Mouse (Mus musculus) cerebellum, adult 2 months (tissue): ENCODE data around the gene Cerk. TPM values are rescaled to one million over a fixed set of nuclear protein-coding genes. Genes with fewer than 3 reads are reported as not detected.
"Not testable (repeated sequence)": the region's sequence is repeated elsewhere in the genome, so short reads cannot be mapped to it uniquely, and the experiment has no call there.

Experiments
- DNase-seq, 2 experiments: peaks; one replicate each; pipeline ENCODE4 v3.0.0; 2021
- H3K27ac ChIP-seq: fragments of 200-500 bp; 2 replicates; pipeline ENCODE4 v1.5.1; 2012; ENCODE audit warnings: low read length, control low read depth, inconsistent platforms; ENCODE audit not compliant: insufficient read depth
- H3K27me3 ChIP-seq: fragments of 200-500 bp; 2 replicates; pipeline ENCODE4 v1.6.1; 2012; ENCODE audit warnings: inconsistent platforms, mild to moderate bottlenecking, low read length, moderate library complexity; ENCODE audit not compliant: control insufficient read depth, insufficient read depth
- H3K4me1 ChIP-seq: fragments of 200-500 bp; 2 replicates; pipeline ENCODE4 v1.6.1; 2011; ENCODE audit warnings: low read length; ENCODE audit not compliant: control insufficient read depth, insufficient read depth
- H3K4me3 ChIP-seq: fragments of 200-500 bp; replicated peaks from 2 replicates; pipeline ENCODE3; 2011; ENCODE audit warnings: mild to moderate bottlenecking, low read depth, low read length, control low read depth; ENCODE audit not compliant: insufficient read depth
- CTCF ChIP-seq: fragments of 200-500 bp; IDR thresholded peaks from 2 replicates; pipeline ENCODE4 v1.5.1; 2011; ENCODE audit warnings: low read depth, mild to moderate bottlenecking, control low read depth, low read length, moderate library complexity, borderline replicate concordance; ENCODE audit not compliant: insufficient read depth
- POLR2A ChIP-seq: fragments of 200-500 bp; IDR thresholded peaks from 2 replicates; pipeline ENCODE4 v1.6.1; 2011; ENCODE audit warnings: low read length, control low read depth, borderline replicate concordance; ENCODE audit not compliant: insufficient read depth
- whole genome bisulfite sequencing: fragments of 180-500 bp; shearing (Covaris S2); methylation state at CpG from one replicate; pipeline ENCODE4 v1.1.7; 2018; 5-methylcytosine and 5-hydroxymethylcytosine counted together
- polyA plus RNA-seq: library from polyadenylated mRNA; depleted of rRNA; stranded (reverse); fragments of >200 nt; gene quantifications from 2 replicates; pipeline ENCODE4 v1.2.3, GENCODE M21; 2012

Gene Cerk
- polyA plus RNA-seq, 1 experiment = 152 TPM

DNA sequence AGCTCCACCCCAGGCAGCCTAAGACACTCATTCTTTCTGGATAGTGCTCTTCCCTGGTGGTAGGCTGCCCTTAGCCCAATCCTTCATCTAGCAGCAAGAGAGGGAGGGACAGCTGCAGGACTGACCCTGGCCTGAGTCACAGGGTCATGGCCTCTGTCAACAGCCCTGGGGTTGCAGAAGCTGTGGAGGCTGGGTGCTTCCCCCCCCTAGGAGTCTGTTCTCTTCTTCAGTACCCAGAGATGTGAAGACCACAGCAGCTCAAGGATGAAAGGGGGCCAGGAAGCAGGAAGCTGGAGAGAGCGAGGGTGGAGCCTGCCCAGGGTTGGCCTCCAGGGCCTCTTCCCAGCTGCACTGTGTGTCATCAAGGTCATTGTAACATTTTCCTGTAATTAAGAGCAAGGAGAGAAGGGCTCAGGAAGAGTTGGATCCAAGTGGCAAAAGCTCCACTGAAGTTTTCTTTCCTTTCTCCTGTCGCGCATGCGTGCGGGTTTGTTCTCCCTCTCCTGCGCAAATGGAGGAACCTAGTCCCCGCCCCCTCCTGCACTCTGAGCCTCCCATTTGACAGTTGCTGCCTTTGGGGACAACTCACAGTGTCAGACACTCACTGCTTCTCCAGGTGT, 18.1 kb upstream of the Cerk start:
- no peak overlapping the region for H3K4me3 ChIP-seq
- 91% methylated on average over 7 of the region's 7 CpGs for WGBS
- H3K27me3 ChIP-seq = no peaks in the 10 kb centered on the region
- H3K27ac ChIP-seq = no peak overlapping the region
- TF ChIP-seq POLR2A (no peak), CTCF (no peak)
- DNase-seq = no peak
- peaks cover 3% of the 10 kb centered on the region; the same call in 1 of the 2 replicates for H3K4me1 ChIP-seq

DNA sequence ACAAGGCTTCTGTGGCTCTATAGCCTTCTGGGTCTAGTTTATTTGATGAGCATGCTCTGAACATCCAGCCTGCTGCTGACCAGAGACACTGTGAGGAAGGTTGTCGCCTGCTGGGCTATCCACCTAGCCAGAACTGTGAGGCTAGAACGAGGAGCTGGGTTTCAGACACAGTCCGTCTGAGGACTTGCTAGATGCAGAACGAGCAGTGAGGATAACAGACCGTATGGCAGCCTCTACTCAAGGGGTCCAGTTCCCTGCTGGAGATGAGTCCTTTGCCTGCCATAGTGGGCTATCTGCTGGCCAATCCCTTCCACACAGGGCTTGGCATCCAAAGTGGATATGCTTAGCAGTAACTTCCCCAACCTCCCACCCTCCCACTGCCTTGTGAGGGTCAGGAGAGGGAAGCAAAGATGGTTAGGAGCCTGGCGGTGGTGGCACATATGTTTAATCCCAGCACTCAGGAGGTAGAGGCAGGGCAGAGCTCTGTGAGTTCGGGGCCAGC, 17.4 kb upstream of the Cerk start:
- TF ChIP-seq CTCF = no peak
- no peak for TF ChIP-seq POLR2A
- WGBS = 76% methylated on average over 7 of the region's 7 CpGs
- no peak for DNase-seq
- H3K4me1 ChIP-seq = peaks cover 3% of the 10 kb centered on the region; the same call in 1 of the 2 replicates
- no peak overlapping the region for H3K27ac ChIP-seq
- no peak overlapping the region for H3K4me3 ChIP-seq
- no peaks in the 10 kb centered on the region for H3K27me3 ChIP-seq

DNA sequence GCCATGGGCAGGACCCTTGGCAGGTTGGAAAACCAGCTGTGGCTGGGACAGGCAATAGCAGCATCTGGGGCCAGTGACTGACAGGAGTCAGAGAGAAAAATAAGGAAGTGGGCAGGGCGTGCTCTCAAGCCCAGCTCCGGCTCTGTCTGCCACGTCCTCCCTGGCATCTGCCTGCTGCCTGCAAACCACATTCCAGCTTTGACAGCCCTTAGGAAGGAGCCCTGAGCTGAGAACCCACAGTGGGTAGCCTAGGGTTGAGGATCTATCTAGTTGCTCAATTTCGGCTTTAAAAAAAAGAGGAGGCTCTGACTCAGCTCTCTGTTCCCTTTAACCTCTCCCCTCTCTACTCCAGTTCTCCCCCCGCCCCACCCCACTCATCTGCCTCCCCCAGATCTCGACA, 16.7 kb upstream of the Cerk start:
- Histone ChIP-seq H3K4me3 (no peak overlapping the region), H3K4me1 (peaks cover 3% of the 10 kb centered on the region; the same call in 1 of the 2 replicates), H3K27me3 (no peaks in the 10 kb centered on the region), H3K27ac (no peak overlapping the region)
- WGBS = 70% methylated on average over 6 of the region's 6 CpGs
- TF ChIP-seq CTCF = no peak
- TF ChIP-seq POLR2A = no peak
- DNase-seq = no peak

DNA sequence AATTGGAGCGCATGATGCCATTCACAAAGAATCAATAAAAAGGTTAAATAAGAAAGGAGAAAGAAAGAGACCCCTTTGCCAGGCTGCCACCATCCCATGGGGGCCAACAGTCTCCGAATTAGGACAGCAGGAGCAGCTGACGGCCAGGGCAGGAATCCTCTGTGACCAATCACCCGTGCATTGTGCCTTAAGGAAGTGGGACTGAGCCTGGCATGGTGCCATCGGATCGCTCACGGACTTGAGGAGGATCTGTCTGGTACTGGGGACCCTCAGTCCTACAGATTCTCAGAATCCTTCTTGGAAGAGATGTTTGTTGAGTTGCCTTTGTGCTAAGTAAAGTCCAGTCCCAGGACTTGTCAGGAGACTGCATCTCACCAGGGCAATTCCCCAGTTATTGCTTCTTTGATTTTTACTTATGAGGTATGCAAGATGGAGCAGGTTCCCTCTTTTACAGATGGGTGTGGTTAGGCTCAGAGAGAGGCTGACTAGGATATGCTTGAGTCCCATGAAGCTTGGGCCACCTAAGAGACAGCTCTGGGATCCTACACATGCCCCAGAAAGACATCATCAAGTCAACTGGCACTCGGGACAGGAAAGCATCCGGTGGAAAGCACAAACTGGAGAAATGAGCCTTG, 15.9 kb upstream of the Cerk start:
- H3K27me3 ChIP-seq = no peaks in the 10 kb centered on the region
- TF ChIP-seq POLR2A = no peak
- TF ChIP-seq CTCF = no peak
- peak in 1 of 2 experiments; percentile 20 for DNase-seq
- peaks cover 3% of the 10 kb centered on the region; the same call in 1 of the 2 replicates for H3K4me1 ChIP-seq
- H3K4me3 ChIP-seq = no peak overlapping the region
- H3K27ac ChIP-seq = no peak overlapping the region
- WGBS = 44% methylated on average over 9 of the region's 9 CpGs

DNA sequence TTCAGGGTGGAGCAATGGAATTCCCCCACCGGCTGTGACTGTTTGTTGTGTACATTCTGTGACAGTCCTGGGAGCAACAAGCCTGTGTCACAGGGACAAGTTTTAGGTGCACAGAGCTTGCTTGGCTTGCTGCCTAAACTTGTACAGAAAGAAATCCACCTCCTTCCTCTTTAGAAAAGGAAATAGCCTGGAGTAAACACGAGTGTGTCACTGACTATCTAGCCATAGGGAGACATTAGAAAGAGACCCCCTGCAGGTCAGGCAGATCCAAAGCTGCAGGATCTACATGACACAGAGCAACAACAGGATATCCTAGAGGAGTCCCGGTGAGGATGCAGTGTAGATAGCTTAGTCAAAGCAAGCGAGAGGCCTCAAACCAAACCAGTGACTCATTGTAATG, 15.2 kb upstream of the Cerk start:
- Histone ChIP-seq H3K27ac (no peak overlapping the region), H3K4me1 (peaks cover 1% of the 10 kb centered on the region; the same call in 1 of the 2 replicates), H3K27me3 (no peaks in the 10 kb centered on the region), H3K4me3 (no peak overlapping the region)
- no peak for DNase-seq
- TF ChIP-seq POLR2A (no peak), CTCF (no peak)
- 50% methylated on average over 4 of the region's 4 CpGs for WGBS

DNA sequence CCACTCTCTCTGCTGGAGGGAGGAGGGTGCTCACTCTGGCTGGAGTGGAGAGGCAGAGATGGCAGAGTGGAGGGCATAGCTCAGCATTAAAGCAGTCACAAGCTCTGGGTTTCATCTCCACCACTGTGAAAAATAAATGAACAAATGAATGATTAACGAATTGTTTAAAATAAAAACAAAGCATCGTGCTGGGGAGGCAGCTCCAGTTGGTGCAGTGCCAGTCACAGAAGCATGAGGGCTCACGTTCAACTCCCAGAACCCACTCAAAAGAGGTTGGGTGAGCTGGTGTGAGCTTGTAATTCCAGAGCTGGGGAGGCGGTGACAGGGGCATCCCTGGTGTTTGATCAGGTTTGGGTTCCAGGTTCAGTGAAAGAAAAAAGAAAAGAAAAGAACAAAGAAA, 14.2 kb upstream of the Cerk start:
- no peak overlapping the region for H3K27ac ChIP-seq
- H3K4me3 ChIP-seq = no peak overlapping the region
- peak in 1 of 2 experiments; percentile 17 for DNase-seq
- H3K27me3 ChIP-seq = no peaks in the 10 kb centered on the region
- TF ChIP-seq POLR2A = no peak
- TF ChIP-seq CTCF = no peak
- no peaks in the 10 kb centered on the region for H3K4me1 ChIP-seq
- 64% methylated on average over 4 of the region's 4 CpGs for WGBS

DNA sequence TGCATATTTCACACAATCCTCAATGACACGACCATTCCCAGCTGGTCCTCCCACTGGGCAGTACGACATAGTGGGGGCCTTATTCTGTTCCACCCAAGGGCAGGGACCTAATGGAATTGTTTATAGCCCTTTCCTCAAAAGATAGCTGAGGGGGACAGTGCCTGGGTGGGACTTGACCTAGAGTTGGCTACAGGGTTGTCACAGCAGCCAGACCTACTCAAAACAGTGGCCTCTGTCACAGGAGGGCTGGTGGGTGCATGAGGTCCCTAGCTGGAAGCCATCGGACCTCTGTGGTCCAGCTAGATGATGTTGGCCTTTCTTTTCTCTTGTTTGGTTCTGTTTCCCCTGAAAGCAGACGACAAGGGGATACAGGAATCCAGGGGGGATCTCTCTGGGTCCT, 13.5 kb upstream of the Cerk start:
- no peaks in the 10 kb centered on the region for H3K27me3 ChIP-seq
- no peak for DNase-seq
- no peak overlapping the region for H3K27ac ChIP-seq
- TF ChIP-seq POLR2A = no peak
- no peak for TF ChIP-seq CTCF
- H3K4me3 ChIP-seq = no peak overlapping the region
- no peaks in the 10 kb centered on the region for H3K4me1 ChIP-seq
- WGBS = 79% methylated on average over 4 of the region's 4 CpGs

DNA sequence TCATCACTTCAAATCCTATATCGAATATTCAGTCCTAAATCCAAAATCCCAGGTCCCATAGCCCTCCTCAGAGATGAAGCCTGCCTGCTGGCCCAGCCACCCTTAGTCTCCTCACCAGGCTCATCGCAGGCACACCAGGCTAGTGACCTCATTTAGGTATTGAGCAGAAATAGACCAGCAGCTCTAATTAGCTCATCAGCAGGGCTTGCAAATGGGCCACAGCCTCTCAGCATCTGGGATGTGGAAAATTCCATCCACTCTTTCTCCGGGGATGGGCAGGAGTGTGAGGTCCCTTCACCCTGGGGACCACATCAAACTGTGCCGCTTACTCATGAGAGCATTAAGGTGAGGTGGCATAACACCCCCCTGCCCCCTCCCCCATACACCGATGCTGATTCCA, 13.1 kb upstream of the Cerk start:
- 76% methylated on average over 5 of the region's 5 CpGs for WGBS

DNA sequence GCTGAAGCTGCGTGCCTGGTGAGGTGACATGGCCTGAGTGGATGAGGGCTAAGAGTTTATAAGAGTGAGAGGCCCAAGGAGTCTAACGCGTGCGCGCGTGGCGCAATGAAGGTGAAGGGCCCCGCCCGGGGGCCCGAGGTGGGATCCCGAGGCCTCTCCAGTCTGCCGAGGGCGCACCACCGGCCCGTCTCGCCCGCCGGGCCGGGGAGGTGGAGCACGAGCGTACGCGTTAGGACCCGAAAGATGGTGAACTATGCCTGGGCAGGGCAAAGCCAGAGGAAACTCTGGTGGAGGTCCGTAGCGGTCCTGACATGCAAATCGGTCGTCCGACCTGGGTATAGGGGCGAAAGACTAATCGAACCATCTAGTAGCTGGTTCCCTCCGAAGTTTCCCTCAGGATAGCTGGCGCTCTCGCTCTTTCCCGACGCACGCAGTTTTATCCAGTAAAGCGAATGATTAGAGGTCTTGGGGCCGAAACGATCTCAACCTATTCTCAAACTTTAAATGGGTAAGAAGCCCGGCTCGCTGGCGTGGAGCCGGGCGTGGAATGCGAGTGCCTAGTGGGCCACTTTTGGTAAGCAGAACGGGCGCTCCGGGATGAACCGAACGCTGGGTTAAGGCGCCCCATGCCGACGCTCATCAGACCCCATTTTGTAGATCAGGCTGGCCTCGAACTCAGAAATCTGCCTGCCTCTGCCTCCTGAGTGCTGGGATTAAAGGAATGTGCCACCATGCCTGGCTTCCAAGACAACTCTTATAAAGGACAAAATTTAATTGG, 8.9 kb upstream of the Cerk start:
- not testable (repeated sequence) for H3K27ac ChIP-seq, H3K4me3 ChIP-seq, H3K27me3 ChIP-seq, H3K4me1 ChIP-seq
- peak; percentile 21 to 37 for DNase-seq
- 82% methylated on average over 55 of the region's 55 CpGs for WGBS

More for the DNA sequence above, 13.1 kb upstream of the Cerk start:
- H3K27ac ChIP-seq = no peak overlapping the region
- no peak overlapping the region for H3K4me3 ChIP-seq
- no peaks in the 10 kb centered on the region for H3K4me1 ChIP-seq
- TF ChIP-seq POLR2A (no peak), CTCF (no peak)
- peak; percentile 32 to 53 for DNase-seq
- no peaks in the 10 kb centered on the region for H3K27me3 ChIP-seq
